Mouse (Mus musculus): ENCODE results near the gene Fasl.

Gene Fasl

GRCm38 (mm10) chr1:161751311-161751710 lies 37.0 kb downstream of the Fasl start:
- DNase-seq: no peak

DNA sequence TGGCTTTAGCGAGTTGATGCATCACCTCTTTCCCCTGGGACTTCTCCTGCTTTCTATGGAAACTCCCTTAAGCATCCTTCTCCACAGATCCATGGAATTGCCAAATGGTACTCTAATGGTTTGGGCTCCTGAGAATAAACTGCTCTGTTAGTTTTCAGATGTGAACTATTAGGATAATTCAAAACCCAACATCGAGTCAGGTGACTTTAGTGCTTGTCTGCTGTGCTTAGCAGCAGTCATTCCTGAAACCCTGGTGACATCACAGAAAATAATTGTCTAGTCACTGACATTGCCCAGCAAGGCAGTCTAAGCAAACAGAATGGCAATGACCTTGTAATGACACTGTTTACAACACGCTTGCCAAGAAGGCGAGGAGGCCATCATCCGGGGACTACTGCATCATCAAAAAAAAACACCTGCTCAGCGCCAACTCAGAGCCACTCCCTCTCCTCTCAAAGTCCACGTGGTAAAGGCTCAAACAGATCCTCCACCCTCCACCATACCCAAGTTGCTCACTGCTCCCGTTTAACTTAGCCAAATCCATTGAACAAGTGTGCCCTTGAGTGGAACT lies 37.7 kb downstream of the Fasl start:
- DNase-seq: no peak

GRCm38 (mm10) chr1:161748685-161749084 lies 39.6 kb downstream of the Fasl start:
- no peak for DNase-seq

- DNase-seq: peak; percentile 72 to 73
These were observed 40.2 kb downstream of the Fasl start for GRCm38 (mm10) chr1:161748138-161748537.

DNA sequence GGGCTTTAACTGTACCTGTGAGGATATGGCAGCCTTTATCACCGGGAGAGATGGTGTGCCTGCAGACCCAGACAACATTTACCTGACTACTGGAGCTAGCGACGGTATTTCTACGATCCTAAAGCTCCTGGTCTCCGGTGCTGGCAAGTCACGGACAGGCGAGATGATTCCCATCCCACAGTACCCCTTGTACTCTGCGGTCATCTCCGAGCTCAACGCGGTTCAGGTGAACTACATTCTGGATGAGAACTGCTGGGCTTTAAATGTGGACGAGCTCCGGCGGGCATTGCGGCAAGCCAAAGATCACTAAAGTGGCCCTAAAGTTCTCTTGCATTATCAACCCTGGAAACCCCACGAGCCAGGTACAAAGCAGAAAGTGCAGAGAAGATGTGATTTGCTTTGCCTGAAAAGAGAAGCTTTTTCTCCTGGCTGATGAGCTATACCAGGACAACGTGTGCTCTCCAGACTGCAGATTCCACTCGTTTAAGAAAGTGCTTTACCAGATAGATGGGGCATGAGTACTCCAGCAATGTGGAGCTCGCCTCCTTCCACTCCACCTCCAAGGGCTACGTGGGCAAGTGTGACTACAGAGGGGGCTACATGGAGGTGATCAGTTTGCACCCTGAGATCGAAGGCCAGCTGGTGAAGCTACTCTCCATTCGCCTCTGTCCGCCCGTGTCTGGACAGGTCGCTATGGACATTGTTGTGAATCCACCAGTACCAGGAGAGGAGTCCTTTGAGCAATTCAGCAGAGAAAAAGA lies 41.6 kb downstream of the Fasl start:
- DNase-seq: no peak

DNA sequence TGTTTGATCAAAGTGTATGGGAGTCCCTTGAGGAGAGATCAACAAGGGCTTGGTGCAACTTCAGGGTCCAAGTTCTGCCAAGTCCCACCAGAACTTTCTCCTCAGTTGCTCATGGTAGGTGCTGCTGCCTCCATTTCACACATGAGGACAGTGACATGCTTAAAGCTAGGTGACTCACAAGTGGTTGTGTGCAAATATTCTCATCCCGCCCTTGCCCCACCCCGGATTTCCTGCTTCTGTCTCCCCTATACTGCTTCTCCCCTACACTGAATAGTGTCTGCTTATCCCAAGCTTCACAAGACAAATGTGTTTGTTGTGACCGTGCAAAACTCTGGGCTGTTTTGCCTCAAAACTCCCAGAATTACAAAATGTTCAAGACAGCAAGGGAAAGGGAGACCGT lies 43.4 kb downstream of the Fasl start:
- DNase-seq: no peak

DNA sequence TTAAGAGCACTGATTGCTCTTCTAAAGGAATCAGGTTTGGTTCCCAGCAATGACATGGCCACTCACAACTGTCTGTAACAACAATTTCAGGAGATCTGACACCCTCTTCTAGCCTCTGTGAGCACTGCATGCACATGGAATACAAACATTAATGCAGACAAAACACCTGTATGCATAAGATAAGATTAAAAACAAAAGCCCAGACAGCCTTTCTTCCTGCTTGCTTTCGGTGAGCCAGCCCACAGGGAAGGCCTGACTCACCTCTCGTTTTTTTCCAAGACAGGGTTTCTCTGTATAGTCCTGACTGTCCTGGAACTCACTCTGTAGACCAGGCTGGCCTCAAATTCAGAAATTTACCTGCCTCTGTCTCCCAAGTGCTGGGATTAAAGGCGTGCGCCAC lies 44.1 kb downstream of the Fasl start:
- no peak for DNase-seq

DNA sequence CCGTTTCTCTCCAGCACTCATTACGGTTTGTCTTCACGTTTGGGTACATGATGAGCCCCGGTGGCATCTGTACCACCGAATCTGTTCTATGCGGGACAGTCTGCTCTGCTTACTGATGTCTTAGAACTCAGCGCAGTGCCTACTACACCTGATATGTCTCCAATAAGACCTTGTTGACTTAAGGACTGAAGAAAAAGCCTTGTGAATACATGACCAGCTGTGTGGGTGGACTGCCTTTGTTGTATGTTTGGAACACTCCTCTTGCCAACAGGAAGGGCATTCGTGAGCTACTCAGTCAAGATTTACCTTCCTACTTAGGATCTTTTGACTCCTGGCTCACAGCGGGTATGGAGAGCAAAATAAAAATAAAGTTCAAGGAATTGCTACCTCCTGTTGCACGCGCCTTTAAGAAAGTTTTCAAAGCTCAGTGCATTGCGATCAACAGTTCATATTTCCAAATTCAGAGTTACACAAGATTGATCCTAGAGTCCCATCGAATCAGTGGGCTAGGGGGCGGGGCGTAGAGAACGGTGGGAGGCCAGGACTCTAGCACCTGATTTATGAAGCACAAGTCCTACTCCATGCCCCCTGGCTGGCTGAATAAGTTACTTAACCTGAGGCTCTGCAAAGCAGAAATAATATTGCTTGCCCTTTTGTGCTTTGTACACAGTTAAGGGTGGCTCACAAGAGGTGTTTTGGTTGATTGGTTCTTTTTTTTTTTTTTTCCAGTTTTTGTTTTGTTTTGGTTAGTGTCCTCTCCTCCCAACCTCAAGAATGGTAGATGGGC lies 45.6 kb downstream of the Fasl start:
- DNase-seq: no peak

DNA sequence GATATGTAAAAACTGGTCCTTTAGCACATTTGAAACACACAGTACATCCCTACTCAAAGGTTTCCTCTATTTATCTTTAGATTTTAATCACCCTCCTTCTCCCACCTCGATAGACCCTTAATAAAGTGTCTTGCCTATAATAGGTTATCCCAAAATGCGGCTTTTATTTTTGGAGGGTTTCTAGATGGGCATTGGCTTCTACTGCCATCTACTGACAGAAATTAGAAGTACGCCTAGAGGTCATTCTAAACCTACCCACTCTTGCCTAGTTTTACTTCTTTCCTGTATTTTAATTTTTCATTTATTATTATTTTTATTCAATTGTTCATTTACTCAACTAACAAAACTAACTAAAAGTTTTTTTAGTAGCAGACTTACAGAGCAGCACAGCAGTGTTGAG lies 51.4 kb downstream of the Fasl start:
- peak; percentile 31 to 70 for DNase-seq

- DNase-seq: peak in 1 of 2 experiments; percentile 27
These were observed 52.0 kb downstream of the Fasl start for GRCm38 (mm10) chr1:161736255-161736654.

- DNase-seq: peak; percentile 19
These were observed 52.7 kb downstream of the Fasl start for GRCm38 (mm10) chr1:161735465-161736046.

- DNase-seq: no peak
These were observed 53.5 kb downstream of the Fasl start for GRCm38 (mm10) chr1:161734741-161735211.

GRCm38 (mm10) chr1:161734314-161734713 lies 54.0 kb downstream of the Fasl start:
- DNase-seq: no peak

Measured in cerebellum, postnatal 10 days (tissue).